Mouse (Mus musculus): ENCODE measurements around the gene Tyw3.

DNA sequence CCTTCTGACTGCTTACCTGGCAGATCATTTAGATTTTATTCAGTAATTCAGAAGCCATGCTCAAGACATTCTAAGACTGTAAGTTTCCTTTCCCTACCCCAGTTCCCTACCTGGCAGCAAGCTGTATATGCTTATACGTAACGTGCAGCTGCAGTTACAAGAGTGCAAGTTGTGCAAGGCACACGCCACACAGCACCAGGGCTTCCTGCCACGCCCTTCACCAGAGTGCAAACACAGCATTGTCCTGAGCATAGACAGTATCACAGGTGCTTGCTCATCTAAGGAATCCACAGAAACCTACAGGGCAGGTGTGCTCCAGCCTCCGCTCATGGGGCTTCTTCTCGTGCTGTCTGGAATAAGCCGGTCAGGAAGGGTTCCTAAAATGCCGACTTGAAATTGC, 19.0 kb downstream of the Tyw3 start:
- no peak for TF ChIP-seq EP300 (IDR thresholded peaks at IDR 0.05; ENCODE audit: insufficient read depth, low read depth, low read length)
- TF ChIP-seq CTCF (IDR thresholded peaks at IDR 0.05): no peak

Data from heart, adult 2 months (tissue).